9 mouse cellular contexts compared by ENCODE assay signal in genomic region chr5:125189625-125190024, GRCm38 (mm10). TPM values are rescaled to one million over a fixed set of nuclear protein-coding genes. Genes with fewer than 3 reads are reported as not detected.
A peak's percentile ranks its signal among the peaks of the same experiment; 100 is the strongest.
DNase-seq lines count a peak whose midpoint lies in the region; ATAC-seq and TF ChIP-seq lines count a peak whose summit lies in the region.
"Had no signal": no experiment of that assay in that cellular context is flagged by ENCODE, and none has a peak within 500 bp of the region (broad histone marks: within the 10 kb centered on the region; RNA-seq: fewer than 3 reads in every experiment).

No protein-coding gene starts in this region.

- ATAC-seq in midbrain, embryonic 11.5 days (ENCODE audit: low FRiP score), result peak; percentile 57; the same call in 1 of the 2 replicates
- ATAC-seq in midbrain, embryonic 16.5 days, result no peak
- ATAC-seq in liver, embryonic 11.5 days (replicated peaks; ENCODE audit: low FRiP score), result peak; percentile 66; the same call in 1 of the 2 replicates

- no peak overlapping the region for H3K4me3 ChIP-seq in midbrain, embryonic 11.5 days (ENCODE audit: low read depth, low read length)
- H3K4me3 ChIP-seq in midbrain, embryonic 16.5 days (ENCODE audit: low read depth, low read length), result no peak overlapping the region
- no peak overlapping the region for H3K4me3 ChIP-seq in cerebellum, adult 2 months (replicated peaks; ENCODE audit: insufficient read depth, low read depth, low read length)
- no peak overlapping the region for H3K4me3 ChIP-seq in liver, embryonic 11.5 days (ENCODE audit: low read depth, low read length)
- no peak overlapping the region for H3K4me3 ChIP-seq in olfactory bulb, adult 2 months (ENCODE audit: insufficient read depth, low read depth, low read length)
- H3K4me3 ChIP-seq: neural tube, embryonic 12.5 days had no signal

- no peaks in the 10 kb centered on the region for H3K4me1 ChIP-seq in midbrain, embryonic 11.5 days (ENCODE audit: control insufficient read depth, insufficient read depth, low read length)
- H3K4me1 ChIP-seq in midbrain, embryonic 16.5 days (ENCODE audit: control insufficient read depth, insufficient read depth, low read length), result peaks cover 4% of the 10 kb centered on the region; the same call in 1 of the 2 replicates
- H3K4me1 ChIP-seq in cerebellum, adult 2 months (ENCODE audit: control insufficient read depth, insufficient read depth, low read length), result peaks cover 15% of the 10 kb centered on the region
- 0 out of 2 replicates have a peak, but pooled peaks cover 2% of the 10 kb centered on the region for H3K4me1 ChIP-seq in liver, embryonic 11.5 days (replicated peaks; ENCODE audit: control insufficient read depth, insufficient read depth, low read length)
- peaks cover 17% of the 10 kb centered on the region for H3K4me1 ChIP-seq in olfactory bulb, adult 2 months (ENCODE audit: control insufficient read depth, insufficient read depth, low read length)

- no peaks in the 10 kb centered on the region for H3K27me3 ChIP-seq in midbrain, embryonic 11.5 days (ENCODE audit: control insufficient read depth, insufficient read depth, low read length)
- no peaks in the 10 kb centered on the region for H3K27me3 ChIP-seq in midbrain, embryonic 16.5 days (ENCODE audit: control insufficient read depth, insufficient read depth, low read depth, low read length)
- H3K27me3 ChIP-seq in cerebellum, adult 2 months (ENCODE audit: control insufficient read depth, insufficient read depth, low read length), result no peaks in the 10 kb centered on the region
- H3K27me3 ChIP-seq in liver, embryonic 11.5 days (replicated peaks; ENCODE audit: control insufficient read depth, insufficient read depth, low read length), result peaks cover 11% of the 10 kb centered on the region
- H3K27me3 ChIP-seq: neural tube, embryonic 12.5 days had no signal

- WGBS in midbrain, embryonic 11.5 days, result 38% methylated on average over 11 of the region's 11 CpGs
- 48% methylated on average over 11 of the region's 11 CpGs for WGBS in midbrain, embryonic 16.5 days
- WGBS in cerebellum, adult 2 months, result 66% methylated on average over 11 of the region's 11 CpGs
- 29% methylated on average over 11 of the region's 11 CpGs for WGBS in liver, embryonic 11.5 days
- 48% methylated on average over 11 of the region's 11 CpGs for WGBS in olfactory bulb, adult 2 months

- no peak overlapping the region for H3K4me2 ChIP-seq in midbrain, embryonic 11.5 days
- H3K4me2 ChIP-seq in midbrain, embryonic 16.5 days (ENCODE audit: low read length), result no peak overlapping the region
- no peak overlapping the region for H3K4me2 ChIP-seq in liver, embryonic 11.5 days
- H3K4me2 ChIP-seq: neural tube, embryonic 12.5 days had no signal

- TF ChIP-seq POLR2A in cerebellum, adult 2 months (IDR thresholded peaks at IDR 0.05; ENCODE audit: borderline replicate concordance, insufficient read depth, low read length), result no peak
- no peak for TF ChIP-seq POLR2A in olfactory bulb, adult 2 months (IDR thresholded peaks at IDR 0.05; ENCODE audit: insufficient read depth, low read depth, low read length)

- no peak overlapping the region for H3K27ac ChIP-seq in midbrain, embryonic 11.5 days (ENCODE audit: low read depth, low read length)
- H3K27ac ChIP-seq in midbrain, embryonic 16.5 days (ENCODE audit: low read length), result no peak overlapping the region
- no peak overlapping the region for H3K27ac ChIP-seq in cerebellum, adult 2 months (ENCODE audit: insufficient read depth, low read length)
- H3K27ac ChIP-seq in liver, embryonic 11.5 days (ENCODE audit: low read depth, low read length), result no peak overlapping the region
- H3K27ac ChIP-seq in olfactory bulb, adult 2 months (ENCODE audit: insufficient read depth, low read depth, low read length), result no peak overlapping the region
- H3K27ac ChIP-seq: neural tube, embryonic 12.5 days had no signal

- peak; percentile 96 for DNase-seq in midbrain, embryonic 11.5 days (ENCODE audit: low spot score, missing footprints)
- DNase-seq in cerebellum, adult 2 months, result peak; percentile 71 to 74
- peak; percentile 71 for DNase-seq in forelimb bud, embryonic 11.5 days (ENCODE audit: low read depth, low spot score)
- DNase-seq in kidney, adult 8-10 months, result peak; percentile 73 to 78
- DNase-seq in liver, embryonic 11.5 days (ENCODE audit: low spot score), result peak; percentile 74
- DNase-seq in thymus, adult 18-20 months, result peak; percentile 48 to 67

- no peak overlapping the region for H3K9ac ChIP-seq in midbrain, embryonic 11.5 days (ENCODE audit: low read length)
- H3K9ac ChIP-seq in midbrain, embryonic 16.5 days (ENCODE audit: low read depth, low read length), result no peak overlapping the region
- H3K9ac ChIP-seq in liver, embryonic 11.5 days (ENCODE audit: low read depth, low read length), result no peak overlapping the region
- H3K9ac ChIP-seq: neural tube, embryonic 12.5 days had no signal

- no peaks in the 10 kb centered on the region for H3K9me3 ChIP-seq in midbrain, embryonic 11.5 days (ENCODE audit: control insufficient read depth, low read length)
- H3K9me3 ChIP-seq in midbrain, embryonic 16.5 days (replicated peaks; ENCODE audit: control insufficient read depth, low read length, poor library complexity, severe bottlenecking), result no peaks in the 10 kb centered on the region
- peaks cover 5% of the 10 kb centered on the region; the same call in 1 of the 2 replicates for H3K9me3 ChIP-seq in liver, embryonic 11.5 days (ENCODE audit: control insufficient read depth, low read length)
- H3K9me3 ChIP-seq: neural tube, embryonic 12.5 days had no signal

- H3K36me3 ChIP-seq in midbrain, embryonic 11.5 days (ENCODE audit: control insufficient read depth, insufficient read depth, low read length), result no peaks in the 10 kb centered on the region
- no peaks in the 10 kb centered on the region for H3K36me3 ChIP-seq in midbrain, embryonic 16.5 days (ENCODE audit: control insufficient read depth, insufficient read depth, low read length)
- no peaks in the 10 kb centered on the region; the same call in 1 of the 2 replicates for H3K36me3 ChIP-seq in liver, embryonic 11.5 days (ENCODE audit: control insufficient read depth, insufficient read depth, low read length)
- H3K36me3 ChIP-seq: neural tube, embryonic 12.5 days had no signal

- TF ChIP-seq CTCF in cerebellum, adult 2 months (IDR thresholded peaks at IDR 0.05; ENCODE audit: borderline replicate concordance, insufficient read depth, low read depth, low read length), result peak; percentile 63
- peak; percentile 85 for TF ChIP-seq CTCF in olfactory bulb, adult 2 months (IDR thresholded peaks at IDR 0.05; ENCODE audit: insufficient read depth, low read depth, low read length)

RNA-seq across cellular contexts. Expression of gene Ncor2, which starts 10.6 kb away (rescaled TPM):
- polyA plus RNA-seq in midbrain, embryonic 11.5 days (2014; fragmentation: Nextera tagmentation; extraction: Ambion mirVana), result 13.4 and 14.7 TPM in 2 replicates
- 19.9 and 22.9 TPM in 2 replicates for polyA plus RNA-seq in midbrain, embryonic 16.5 days (2015; fragmentation: Nextera tagmentation; extraction: Ambion mirVana)
- polyA plus RNA-seq in cerebellum, adult 2 months (2012; rRNA removed), result 86.8 and 93.2 TPM in 2 replicates
- polyA plus RNA-seq in liver, embryonic 11.5 days (2014; fragmentation: Nextera tagmentation; extraction: Ambion mirVana), result 14.0 and 17.2 TPM in 2 replicates
- polyA plus RNA-seq in olfactory bulb, adult 2 months (2012; ENCODE audit: insufficient read depth, insufficient read length, low replicate concordance, missing spikeins), result not detected in 2 replicates
